Mouse (Mus musculus): ENCODE data around the gene Tspan10. TPM values are rescaled to one million over a fixed set of nuclear protein-coding genes. Genes with fewer than 3 reads are reported as not detected.

Tspan10 gene
- polyA plus RNA-seq, 1 experiment from 2014 or later = not detected

- peaks cover 7% of the 10 kb centered on the region for H3K36me3 ChIP-seq (ENCODE audit: control insufficient read depth, insufficient read depth, low read length)
- peaks cover 37% of the 10 kb centered on the region for H3K4me1 ChIP-seq (ENCODE audit: control insufficient read depth, insufficient read depth, low read length)
- H3K4me3 ChIP-seq (ENCODE audit: low read depth, low read length) = no peak overlapping the region
- 74% methylated on average over 4 of the region's 4 CpGs for WGBS
- no peaks in the 10 kb centered on the region for H3K9me3 ChIP-seq (replicated peaks; ENCODE audit: control insufficient read depth, low read length, poor library complexity, severe bottlenecking)
- H3K27ac ChIP-seq (ENCODE audit: low read length) = no peak overlapping the region
- no peak overlapping the region for H3K4me2 ChIP-seq (ENCODE audit: low read length)
- no peaks in the 10 kb centered on the region for H3K27me3 ChIP-seq (ENCODE audit: control insufficient read depth, insufficient read depth, low read depth, low read length)
- no peak overlapping the region for H3K9ac ChIP-seq (ENCODE audit: low read depth, low read length)
- ATAC-seq = no peak
These were observed 46.1 kb downstream of the Tspan10 start for GRCm38 (mm10) chr11:120488516-120488915.

GRCm38 (mm10) chr11:120489054-120489761 lies 46.8 kb downstream of the Tspan10 start:
- Histone ChIP-seq H3K36me3 (ENCODE audit: control insufficient read depth, insufficient read depth, low read length) (peaks cover 7% of the 10 kb centered on the region), H3K9me3 (replicated peaks; ENCODE audit: control insufficient read depth, low read length, poor library complexity, severe bottlenecking) (no peaks in the 10 kb centered on the region), H3K27ac (ENCODE audit: low read length) (no peak overlapping the region), H3K4me1 (ENCODE audit: control insufficient read depth, insufficient read depth, low read length) (peaks cover 38% of the 10 kb centered on the region), H3K9ac (ENCODE audit: low read depth, low read length) (no peak overlapping the region), H3K4me2 (ENCODE audit: low read length) (no peak overlapping the region), H3K4me3 (ENCODE audit: low read depth, low read length) (no peak overlapping the region), H3K27me3 (ENCODE audit: control insufficient read depth, insufficient read depth, low read depth, low read length) (no peaks in the 10 kb centered on the region)
- ATAC-seq = no peak
- 63% methylated on average over 4 of the region's 4 CpGs for WGBS

- Histone ChIP-seq H3K4me2 (ENCODE audit: low read length) (peak overlapping the region; percentile 96), H3K9ac (ENCODE audit: low read depth, low read length) (no peak overlapping the region)
- WGBS = 43% methylated on average over 4 of the region's 4 CpGs
These were observed 48.0 kb downstream of the Tspan10 start for GRCm38 (mm10) chr11:120490291-120491046.

GRCm38 (mm10) chr11:120491317-120492023 lies 49.0 kb downstream of the Tspan10 start, which contains the start of gene Slc25a10:
Gene Slc25a10, plus strand, starts transcription at chr11:120491840.
- peak; percentile 88 for ATAC-seq
- Histone ChIP-seq H3K27ac (ENCODE audit: low read length) (peak within 1 kb of the TSS; percentile 74), H3K9ac (ENCODE audit: low read depth, low read length) (peak within 1 kb of the TSS; percentile 84), H3K4me3 (ENCODE audit: low read depth, low read length) (peak within 1 kb of the TSS; percentile 91), H3K4me1 (ENCODE audit: control insufficient read depth, insufficient read depth, low read length) (peaks cover 29% of the 10 kb centered on the region), H3K9me3 (replicated peaks; ENCODE audit: control insufficient read depth, low read length, poor library complexity, severe bottlenecking) (no peaks in the 10 kb centered on the region), H3K4me2 (ENCODE audit: low read length) (peak within 1 kb of the TSS; percentile 96), H3K36me3 (ENCODE audit: control insufficient read depth, insufficient read depth, low read length) (peaks cover 20% of the 10 kb centered on the region), H3K27me3 (ENCODE audit: control insufficient read depth, insufficient read depth, low read depth, low read length) (no peaks in the 10 kb centered on the region)
- 0% methylated on average over 35 of the region's 35 CpGs for WGBS

More at GRCm38 (mm10) chr11:120490291-120491046, 48.0 kb downstream of the Tspan10 start:
- Histone ChIP-seq H3K4me1 (ENCODE audit: control insufficient read depth, insufficient read depth, low read length) (peaks cover 34% of the 10 kb centered on the region), H3K36me3 (ENCODE audit: control insufficient read depth, insufficient read depth, low read length) (peaks cover 13% of the 10 kb centered on the region), H3K4me3 (ENCODE audit: low read depth, low read length) (no peak overlapping the region), H3K27ac (ENCODE audit: low read length) (no peak overlapping the region), H3K9me3 (replicated peaks; ENCODE audit: control insufficient read depth, low read length, poor library complexity, severe bottlenecking) (no peaks in the 10 kb centered on the region), H3K27me3 (ENCODE audit: control insufficient read depth, insufficient read depth, low read depth, low read length) (no peaks in the 10 kb centered on the region)
- no peak for ATAC-seq

- Histone ChIP-seq H3K27me3 (ENCODE audit: control insufficient read depth, insufficient read depth, low read depth, low read length) (no peaks in the 10 kb centered on the region), H3K27ac (ENCODE audit: low read length) (peak overlapping the region; percentile 74), H3K4me1 (ENCODE audit: control insufficient read depth, insufficient read depth, low read length) (peaks cover 29% of the 10 kb centered on the region), H3K9ac (ENCODE audit: low read depth, low read length) (peak overlapping the region; percentile 84), H3K4me3 (ENCODE audit: low read depth, low read length) (peak overlapping the region; percentile 91), H3K4me2 (ENCODE audit: low read length) (peak overlapping the region; percentile 96), H3K9me3 (replicated peaks; ENCODE audit: control insufficient read depth, low read length, poor library complexity, severe bottlenecking) (no peaks in the 10 kb centered on the region), H3K36me3 (ENCODE audit: control insufficient read depth, insufficient read depth, low read length) (peaks cover 23% of the 10 kb centered on the region)
- under 1% methylated on average over 44 of the region's 48 CpGs for WGBS
- peak; percentile 59 for ATAC-seq
These were observed 49.8 kb downstream of the Tspan10 start for GRCm38 (mm10) chr11:120492024-120492877.

- peak overlapping the region; percentile 91 for H3K4me3 ChIP-seq (ENCODE audit: low read depth, low read length)
- H3K36me3 ChIP-seq (ENCODE audit: control insufficient read depth, insufficient read depth, low read length) = peaks cover 20% of the 10 kb centered on the region
- no peaks in the 10 kb centered on the region for H3K9me3 ChIP-seq (replicated peaks; ENCODE audit: control insufficient read depth, low read length, poor library complexity, severe bottlenecking)
- peaks cover 29% of the 10 kb centered on the region for H3K4me1 ChIP-seq (ENCODE audit: control insufficient read depth, insufficient read depth, low read length)
- H3K27ac ChIP-seq (ENCODE audit: low read length) = peak overlapping the region; percentile 54; the same call in 1 of the 2 replicates
- no peak for ATAC-seq
- H3K4me2 ChIP-seq (ENCODE audit: low read length) = peak overlapping the region; percentile 96
- no peaks in the 10 kb centered on the region for H3K27me3 ChIP-seq (ENCODE audit: control insufficient read depth, insufficient read depth, low read depth, low read length)
- peak overlapping the region; percentile 55 for H3K9ac ChIP-seq (ENCODE audit: low read depth, low read length)
- 26% methylated on average over 3 of the region's 3 CpGs for WGBS
These were observed 50.4 kb downstream of the Tspan10 start for GRCm38 (mm10) chr11:120492878-120493203.

- Histone ChIP-seq H3K4me1 (ENCODE audit: control insufficient read depth, insufficient read depth, low read length) (peaks cover 29% of the 10 kb centered on the region), H3K9me3 (replicated peaks; ENCODE audit: control insufficient read depth, low read length, poor library complexity, severe bottlenecking) (no peaks in the 10 kb centered on the region), H3K27ac (ENCODE audit: low read length) (no peak overlapping the region), H3K9ac (ENCODE audit: low read depth, low read length) (peak overlapping the region; percentile 55; the same call in 1 of the 2 replicates), H3K4me2 (ENCODE audit: low read length) (peak overlapping the region; percentile 96), H3K4me3 (ENCODE audit: low read depth, low read length) (peak overlapping the region; percentile 91), H3K36me3 (ENCODE audit: control insufficient read depth, insufficient read depth, low read length) (peaks cover 16% of the 10 kb centered on the region), H3K27me3 (ENCODE audit: control insufficient read depth, insufficient read depth, low read depth, low read length) (no peaks in the 10 kb centered on the region)
- WGBS = 50% methylated on average over 3 of the region's 3 CpGs
- no peak for ATAC-seq
These were observed 50.9 kb downstream of the Tspan10 start for GRCm38 (mm10) chr11:120493351-120493750.

GRCm38 (mm10) chr11:120493911-120494310 lies 51.5 kb downstream of the Tspan10 start:
- Histone ChIP-seq H3K4me1 (ENCODE audit: control insufficient read depth, insufficient read depth, low read length) (peaks cover 29% of the 10 kb centered on the region), H3K4me3 (ENCODE audit: low read depth, low read length) (no peak overlapping the region), H3K27me3 (ENCODE audit: control insufficient read depth, insufficient read depth, low read depth, low read length) (no peaks in the 10 kb centered on the region), H3K27ac (ENCODE audit: low read length) (no peak overlapping the region), H3K9ac (ENCODE audit: low read depth, low read length) (no peak overlapping the region), H3K36me3 (ENCODE audit: control insufficient read depth, insufficient read depth, low read length) (peaks cover 20% of the 10 kb centered on the region), H3K9me3 (replicated peaks; ENCODE audit: control insufficient read depth, low read length, poor library complexity, severe bottlenecking) (no peaks in the 10 kb centered on the region), H3K4me2 (ENCODE audit: low read length) (no peak overlapping the region)
- WGBS = 86% methylated on average over 3 of the region's 3 CpGs
- ATAC-seq = no peak

Measured in midbrain, embryonic 16.5 days (tissue).